Mouse (Mus musculus) thymus, adult 2 months (tissue): ENCODE measurements around the gene Zfp593. TPM values are rescaled to one million over a fixed set of nuclear protein-coding genes. Genes with fewer than 3 reads are reported as not detected.

Experiments
- DNase-seq: peaks from one replicate; pipeline ENCODE4 v3.0.0; 2021
- H3K27ac ChIP-seq: fragments of 200-500 bp; 2 replicates; pipeline ENCODE4 v1.5.1; 2012; ENCODE audit warnings: low read length, control low read depth; ENCODE audit not compliant: control insufficient read depth, insufficient read depth
- H3K27me3 ChIP-seq: fragments of 200-500 bp; 2 replicates; pipeline ENCODE4 v1.6.1; 2012; ENCODE audit warnings: mild to moderate bottlenecking, low read length, moderate library complexity, mixed read lengths; ENCODE audit not compliant: control insufficient read depth, insufficient read depth
- H3K36me3 ChIP-seq: fragments of 200-500 bp; 2 replicates; pipeline ENCODE4 v1.6.1; 2012; ENCODE audit warnings: mild to moderate bottlenecking, low read length, moderate library complexity; ENCODE audit not compliant: control insufficient read depth, insufficient read depth
- H3K4me1 ChIP-seq: fragments of 200-500 bp; replicated peaks from 2 replicates; pipeline ENCODE4 v1.6.1; 2012; ENCODE audit warnings: low read length; ENCODE audit not compliant: control insufficient read depth, insufficient read depth
- H3K4me3 ChIP-seq: fragments of 200-500 bp; 2 replicates; pipeline ENCODE4 v1.5.1; 2012; ENCODE audit warnings: mild to moderate bottlenecking, low read length, control low read depth, moderate library complexity; ENCODE audit not compliant: control insufficient read depth, insufficient read depth
- CTCF ChIP-seq: fragments of 200-500 bp; IDR thresholded peaks from 2 replicates; pipeline ENCODE4 v1.5.1; 2012; ENCODE audit warnings: mild to moderate bottlenecking, control low read depth, low read length, moderate library complexity, borderline replicate concordance; ENCODE audit not compliant: control insufficient read depth, poor library complexity, insufficient read depth; ENCODE audit errors: extremely low read depth
- POLR2A ChIP-seq: fragments of 200-500 bp; IDR thresholded peaks from 2 replicates; pipeline ENCODE4 v1.6.1; 2012; ENCODE audit warnings: mild to moderate bottlenecking, low read length, control low read depth, moderate library complexity; ENCODE audit not compliant: control insufficient read depth, poor library complexity, insufficient read depth; ENCODE audit errors: extremely low read depth
- WGBS: fragments of 180-500 bp; shearing (Covaris S2); methylation state at CpG from one replicate; pipeline ENCODE4 v1.1.7; 2018; 5-methylcytosine and 5-hydroxymethylcytosine counted together
- polyA plus RNA-seq: library from polyadenylated mRNA; depleted of rRNA; stranded (reverse); fragments of >200 nt; gene quantifications from 2 replicates; pipeline ENCODE4 v1.2.3, GENCODE M21; 2012; rRNA removed

Zfp593 gene
- 14.8 and 15.1 TPM in 2 replicates for polyA plus RNA-seq

GRCm38 (mm10) chr4:134245148-134245843 is at the start of gene Zfp593:
Gene Zfp593 (minus strand): TSS chr4:134245592.
- peak; percentile 96 for DNase-seq
- Histone ChIP-seq H3K4me3 (peak within 1 kb of the TSS; percentile 81), H3K4me1 (peaks cover 12% of the 10 kb centered on the region), H3K27me3 (no peaks in the 10 kb centered on the region; the same call in 1 of the 2 replicates), H3K27ac (no peak within 1 kb of the TSS), H3K36me3 (no peaks in the 10 kb centered on the region)
- peak; percentile 90 for TF ChIP-seq CTCF
- no peak; the same call in 1 of the 2 replicates for TF ChIP-seq POLR2A
- under 1% methylated on average over 60 of the region's 60 CpGs for WGBS

GRCm38 (mm10) chr4:134293692-134294163 is 48.3 kb upstream of the Zfp593 start:
- DNase-seq, result no peak
- 74% methylated on average over 9 of the region's 9 CpGs for WGBS
- Histone ChIP-seq H3K36me3 (no peaks in the 10 kb centered on the region), H3K4me1 (no peaks in the 10 kb centered on the region; the same call in 1 of the 2 replicates), H3K27me3 (no peaks in the 10 kb centered on the region), H3K4me3 (no peak overlapping the region), H3K27ac (no peak overlapping the region)
- no peak for TF ChIP-seq CTCF
- TF ChIP-seq POLR2A, result no peak

GRCm38 (mm10) chr4:134293061-134293691 is 47.8 kb upstream of the Zfp593 start:
- DNase-seq, result no peak
- TF ChIP-seq CTCF (no peak), POLR2A (no peak)
- Histone ChIP-seq H3K4me1 (peaks cover 2% of the 10 kb centered on the region; the same call in 1 of the 2 replicates), H3K4me3 (no peak overlapping the region), H3K27ac (no peak overlapping the region), H3K36me3 (no peaks in the 10 kb centered on the region), H3K27me3 (no peaks in the 10 kb centered on the region)
- 74% methylated on average over 18 of the region's 18 CpGs for WGBS

GRCm38 (mm10) chr4:134292067-134292466 is 46.7 kb upstream of the Zfp593 start:
- no peak overlapping the region for H3K27ac ChIP-seq
- H3K4me3 ChIP-seq, result no peak overlapping the region
- no peak for TF ChIP-seq POLR2A
- TF ChIP-seq CTCF, result peak; percentile 82
- H3K27me3 ChIP-seq, result no peaks in the 10 kb centered on the region
- peak; percentile 79 for DNase-seq
- H3K36me3 ChIP-seq, result no peaks in the 10 kb centered on the region
- 20% methylated on average over 7 of the region's 7 CpGs for WGBS
- H3K4me1 ChIP-seq, result peaks cover 2% of the 10 kb centered on the region; the same call in 1 of the 2 replicates

- Histone ChIP-seq H3K27me3 (no peaks in the 10 kb centered on the region), H3K4me3 (no peak overlapping the region), H3K27ac (no peak overlapping the region), H3K4me1 (peaks cover 7% of the 10 kb centered on the region), H3K36me3 (0 out of 2 replicates have a peak, but pooled peaks cover 3% of the 10 kb centered on the region)
- no peak for DNase-seq
- TF ChIP-seq CTCF (no peak), POLR2A (no peak)
- WGBS, result 58% methylated on average over 11 of the region's 11 CpGs
Measured at GRCm38 (mm10) chr4:134288397-134289256, 43.2 kb upstream of the Zfp593 start.

GRCm38 (mm10) chr4:134287575-134288025 is 42.2 kb upstream of the Zfp593 start, which contains the start of gene Pdik1l:
Gene Pdik1l (minus strand): TSS chr4:134287895.
- H3K27ac ChIP-seq, result peak within 1 kb of the TSS; percentile 67
- 0 out of 2 replicates have a peak, but pooled peaks have one; percentile 41 for TF ChIP-seq CTCF
- TF ChIP-seq POLR2A, result no peak; the same call in 1 of the 2 replicates
- under 1% methylated on average over 43 of the region's 43 CpGs for WGBS
- DNase-seq, result peak; percentile 84
- peaks cover 6% of the 10 kb centered on the region; the same call in 1 of the 2 replicates for H3K36me3 ChIP-seq
- peak within 1 kb of the TSS; percentile 75 for H3K4me3 ChIP-seq
- H3K27me3 ChIP-seq, result no peaks in the 10 kb centered on the region
- peaks cover 7% of the 10 kb centered on the region for H3K4me1 ChIP-seq
